26 mouse cellular contexts compared by ENCODE assay signal in genomic region chr12:108929475-108929874, GRCm38 (mm10). TPM values are rescaled to one million over a fixed set of nuclear protein-coding genes. Genes with fewer than 3 reads are reported as not detected.
A peak's percentile ranks its signal among the peaks of the same experiment; 100 is the strongest.
DNase-seq lines count a peak whose midpoint lies in the region; ATAC-seq and TF ChIP-seq lines count a peak whose summit lies in the region.
"Had no signal": no experiment of that assay in that cellular context is flagged by ENCODE, and none has a peak within 500 bp of the region (broad histone marks: within the 10 kb centered on the region; RNA-seq: fewer than 3 reads in every experiment).

No protein-coding gene starts in this region.

- ATAC-seq in forebrain, embryonic 13.5 days: 0 out of 2 replicates have a peak, but pooled peaks have one; percentile 36
- ATAC-seq in lung, embryonic 15.5 days (ENCODE audit: borderline replicate concordance, extremely low read depth, low FRiP score, low TSS enrichment): peak; percentile 66
- ATAC-seq in embryonic facial prominence, embryonic 15.5 days (ENCODE audit: insufficient number of reproducible peaks, low FRiP score, low TSS enrichment, low read depth): 0 out of 2 replicates have a peak, but pooled peaks have one; percentile 7
- ATAC-seq: inflammation-experienced regulatory T-cells, adult 6 months; Patski had no signal

- TF ChIP-seq POLR2A in myocyte (IDR thresholded peaks at IDR 0.05; ENCODE audit: insufficient read length, low read depth): no peak

- no peak overlapping the region for H3K9ac ChIP-seq in forebrain, embryonic 13.5 days
- no peak overlapping the region for H3K9ac ChIP-seq in lung, embryonic 15.5 days
- no peak overlapping the region for H3K9ac ChIP-seq in embryonic facial prominence, embryonic 15.5 days
- H3K9ac ChIP-seq: heart, embryonic 12.5 days; hindbrain, embryonic 15.5 days; limb, embryonic 13.5 days; stomach, embryonic 15.5 days had no signal

- H3ac ChIP-seq in myocyte (ENCODE audit: control insufficient read depth, insufficient read length): no peak overlapping the region

- H3K9me3 ChIP-seq in forebrain, embryonic 13.5 days (replicated peaks): no peaks in the 10 kb centered on the region
- H3K9me3 ChIP-seq in forebrain, embryonic 10.5 days: no peaks in the 10 kb centered on the region
- no peaks in the 10 kb centered on the region for H3K9me3 ChIP-seq in lung, embryonic 15.5 days
- H3K9me3 ChIP-seq in embryonic facial prominence, embryonic 15.5 days (replicated peaks): no peaks in the 10 kb centered on the region
- H3K9me3 ChIP-seq: heart, embryonic 12.5 days; hindbrain, embryonic 15.5 days; limb, embryonic 13.5 days; stomach, embryonic 15.5 days had no signal

- H3K4me3 ChIP-seq in forebrain, embryonic 13.5 days: no peak overlapping the region
- no peak overlapping the region for H3K4me3 ChIP-seq in forebrain, embryonic 10.5 days
- H3K4me3 ChIP-seq in lung, embryonic 15.5 days: no peak overlapping the region
- no peak overlapping the region for H3K4me3 ChIP-seq in embryonic facial prominence, embryonic 15.5 days (replicated peaks)
- H3K4me3 ChIP-seq in myocyte: no peak overlapping the region
- H3K4me3 ChIP-seq: heart, embryonic 12.5 days; hindbrain, embryonic 15.5 days; limb, embryonic 13.5 days; stomach, embryonic 15.5 days had no signal

- H3K4me1 ChIP-seq in forebrain, embryonic 13.5 days: peaks cover 20% of the 10 kb centered on the region
- H3K4me1 ChIP-seq in forebrain, embryonic 10.5 days: peaks cover 23% of the 10 kb centered on the region
- H3K4me1 ChIP-seq in lung, embryonic 15.5 days: 0 out of 2 replicates have a peak, but pooled peaks cover 5% of the 10 kb centered on the region
- H3K4me1 ChIP-seq in embryonic facial prominence, embryonic 15.5 days: peaks cover 25% of the 10 kb centered on the region

- WGBS in forebrain, embryonic 13.5 days: 71% methylated on average over 3 of the region's 3 CpGs
- 87% methylated on average over 3 of the region's 3 CpGs for WGBS in forebrain, embryonic 10.5 days
- 52% methylated on average over 3 of the region's 3 CpGs for WGBS in lung, embryonic 15.5 days
- WGBS in embryonic facial prominence, embryonic 15.5 days: 60% methylated on average over 3 of the region's 3 CpGs

- H3K27me3 ChIP-seq in forebrain, embryonic 13.5 days: no peaks in the 10 kb centered on the region
- no peaks in the 10 kb centered on the region for H3K27me3 ChIP-seq in forebrain, embryonic 10.5 days (ENCODE audit: poor library complexity, severe bottlenecking)
- no peaks in the 10 kb centered on the region for H3K27me3 ChIP-seq in lung, embryonic 15.5 days
- H3K27me3 ChIP-seq in embryonic facial prominence, embryonic 15.5 days: 0 out of 2 replicates have a peak, but pooled peaks cover 8% of the 10 kb centered on the region
- no peaks in the 10 kb centered on the region for H3K27me3 ChIP-seq in myocyte (ENCODE audit: control insufficient read depth, insufficient read depth, insufficient read length)
- H3K27me3 ChIP-seq: heart, embryonic 12.5 days; hindbrain, embryonic 15.5 days; limb, embryonic 13.5 days; Patski; stomach, embryonic 15.5 days had no signal

- no peak overlapping the region for H3K4me2 ChIP-seq in forebrain, embryonic 13.5 days
- no peak overlapping the region for H3K4me2 ChIP-seq in lung, embryonic 15.5 days
- no peak overlapping the region for H3K4me2 ChIP-seq in embryonic facial prominence, embryonic 15.5 days (replicated peaks)
- no peak overlapping the region for H3K4me2 ChIP-seq in myocyte (ENCODE audit: low read depth)
- H3K4me2 ChIP-seq: heart, embryonic 12.5 days; hindbrain, embryonic 15.5 days; limb, embryonic 13.5 days; liver, embryonic 11.5 days; stomach, embryonic 15.5 days had no signal

- no peak overlapping the region for H3K27ac ChIP-seq in forebrain, embryonic 13.5 days
- H3K27ac ChIP-seq in forebrain, embryonic 10.5 days: no peak overlapping the region
- H3K27ac ChIP-seq in lung, embryonic 15.5 days: peak overlapping the region; percentile 63; the same call in 1 of the 2 replicates
- no peak overlapping the region for H3K27ac ChIP-seq in embryonic facial prominence, embryonic 15.5 days (replicated peaks)
- H3K27ac ChIP-seq: hindbrain, embryonic 15.5 days; kidney, postnatal 0 days; limb, embryonic 13.5 days; macrophage; stomach, embryonic 15.5 days had no signal

- no peaks in the 10 kb centered on the region for H3K36me3 ChIP-seq in forebrain, embryonic 13.5 days (ENCODE audit: poor library complexity, severe bottlenecking)
- no peaks in the 10 kb centered on the region for H3K36me3 ChIP-seq in forebrain, embryonic 10.5 days (replicated peaks)
- no peaks in the 10 kb centered on the region for H3K36me3 ChIP-seq in lung, embryonic 15.5 days
- no peaks in the 10 kb centered on the region for H3K36me3 ChIP-seq in embryonic facial prominence, embryonic 15.5 days
- no peaks in the 10 kb centered on the region for H3K36me3 ChIP-seq in myocyte (ENCODE audit: control insufficient read depth, insufficient read depth)
- H3K36me3 ChIP-seq: heart, embryonic 12.5 days; hindbrain, embryonic 15.5 days; limb, embryonic 13.5 days; stomach, embryonic 15.5 days had no signal

- no peak for DNase-seq in forebrain, embryonic 10.5 days (ENCODE audit: extremely low spot score, low spot score)
- DNase-seq in lung, postnatal 25 days (ENCODE audit: low spot score): no peak
- DNase-seq in gastrocnemius, postnatal 25 days: no peak
- DNase-seq: adrenal gland, postnatal 10 days; cerebellum, adult 11-12 months; cerebellum, postnatal 10 days; gastrocnemius, postnatal 36 days; heart, adult 18-20 months; heart, postnatal 4 days; kidney, adult 8-10 months; kidney, postnatal 4 days; midbrain, embryonic 14.5 days; right cerebral cortex, postnatal 25 days had no signal

- H3K79me2 ChIP-seq in myocyte (ENCODE audit: control insufficient read depth, insufficient read depth): no peaks in the 10 kb centered on the region

TF ChIP-seq in myocyte, 11 proteins besides CTCF, POLR2A, EP300 and RAD21:
- peak in 2 of 3 experiments; percentile 41 to 59 for TF ChIP-seq MYOD1 (IDR thresholded peaks at IDR 0.05; ENCODE audit: control insufficient read depth in 1 of 3, insufficient read length in 2 of 3, low read depth in 2 of 3)
- TF ChIP-seq TCF3 (IDR thresholded peaks at IDR 0.05; ENCODE audit: insufficient read length, low read depth): no peak
- peak; percentile 31 for TF ChIP-seq TCF12 (IDR thresholded peaks at IDR 0.05; ENCODE audit: insufficient read depth, poor library complexity, severe bottlenecking)
- TF ChIP-seq MAX (IDR thresholded peaks at IDR 0.05; ENCODE audit: low read depth): no peak
- TF ChIP-seq MYOG (IDR thresholded peaks at IDR 0.05; ENCODE audit: control insufficient read depth in 1 of 3, insufficient read depth in 1 of 3, insufficient read length in 2 of 3, low read depth in 2 of 3): peak in 1 of 3 experiments; percentile 15
- no peak for TF ChIP-seq CEBPB (IDR thresholded peaks at IDR 0.05; ENCODE audit: insufficient read depth, poor library complexity, severe bottlenecking)
- TF ChIP-seq USF1 (IDR thresholded peaks at IDR 0.05; ENCODE audit: low read depth): no peak
- TF ChIP-seq SRF (IDR thresholded peaks at IDR 0.05; ENCODE audit: control insufficient read depth, insufficient read length, low read depth): peak; percentile 52
- TF ChIP-seq REST (IDR thresholded peaks at IDR 0.05; ENCODE audit: insufficient read depth, insufficient read length): no peak
- no peak for TF ChIP-seq POLR2AphosphoS2 (IDR thresholded peaks at IDR 0.05; ENCODE audit: insufficient read length, low read depth)
- TF ChIP-seq E2F4 (IDR thresholded peaks at IDR 0.05; ENCODE audit: insufficient read depth): no peak

RNA-seq across cellular contexts. Expression of gene Wars, which starts 35.5 kb away (rescaled TPM):
- polyA plus RNA-seq in forebrain, embryonic 13.5 days (2015; fragmentation: Nextera tagmentation; extraction: Ambion mirVana): 103 and 111 TPM in 2 replicates
- 152 and 157 TPM in 2 replicates for polyA plus RNA-seq in forebrain, embryonic 10.5 days (2016; fragmentation: Nextera tagmentation; extraction: Ambion mirVana)
- 80.8 and 84.0 TPM in 2 replicates for polyA plus RNA-seq in lung, embryonic 15.5 days (2015; fragmentation: Nextera tagmentation; extraction: Ambion mirVana)
- 62.9 and 65.8 TPM in 2 replicates for polyA plus RNA-seq in embryonic facial prominence, embryonic 15.5 days (2015; fragmentation: Nextera tagmentation; extraction: Ambion mirVana)
- 180 TPM for polyA plus RNA-seq in myocyte (2012; fragmentation: generic; extraction: Trizol)
- total RNA-seq in gastrocnemius, postnatal 25 days (2021): 10 to 100 TPM; 23.4 to 27.2 TPM

RNA-seq across cellular contexts. Expression of gene Wdr25, which starts 36.0 kb away (rescaled TPM):
- polyA plus RNA-seq in forebrain, embryonic 13.5 days (2015; fragmentation: Nextera tagmentation; extraction: Ambion mirVana): 9.9 and 10.4 TPM in 2 replicates
- polyA plus RNA-seq in forebrain, embryonic 10.5 days (2016; fragmentation: Nextera tagmentation; extraction: Ambion mirVana): 9.4 and 9.9 TPM in 2 replicates
- 9.8 and 9.9 TPM in 2 replicates for polyA plus RNA-seq in lung, embryonic 15.5 days (2015; fragmentation: Nextera tagmentation; extraction: Ambion mirVana)
- 7.1 and 9.9 TPM in 2 replicates for polyA plus RNA-seq in embryonic facial prominence, embryonic 15.5 days (2015; fragmentation: Nextera tagmentation; extraction: Ambion mirVana)
- 14.0 TPM for polyA plus RNA-seq in myocyte (2012; fragmentation: generic; extraction: Trizol)
- total RNA-seq in gastrocnemius, postnatal 25 days (2021): 1 to 10 TPM; 3.1 to 4.8 TPM

Comparison
In these comparisons a context has a peak if more than half of its experiments do, and no peak if none do; other contexts are left out.
1. ATAC-seq: peak in every context shown above with its lines; median percentile 66 in lung, embryonic 15.5 days; 36 in forebrain, embryonic 13.5 days; 7 in embryonic facial prominence, embryonic 15.5 days.